Mouse (Mus musculus): Measurements from ENCODE around the gene Cpt1a. TPM values are rescaled to one million over a fixed set of nuclear protein-coding genes. Genes with fewer than 3 reads are reported as not detected.

Cpt1a gene
- polyA plus RNA-seq, 1 experiment from 2014 or later, result 46.4 TPM

DNA sequence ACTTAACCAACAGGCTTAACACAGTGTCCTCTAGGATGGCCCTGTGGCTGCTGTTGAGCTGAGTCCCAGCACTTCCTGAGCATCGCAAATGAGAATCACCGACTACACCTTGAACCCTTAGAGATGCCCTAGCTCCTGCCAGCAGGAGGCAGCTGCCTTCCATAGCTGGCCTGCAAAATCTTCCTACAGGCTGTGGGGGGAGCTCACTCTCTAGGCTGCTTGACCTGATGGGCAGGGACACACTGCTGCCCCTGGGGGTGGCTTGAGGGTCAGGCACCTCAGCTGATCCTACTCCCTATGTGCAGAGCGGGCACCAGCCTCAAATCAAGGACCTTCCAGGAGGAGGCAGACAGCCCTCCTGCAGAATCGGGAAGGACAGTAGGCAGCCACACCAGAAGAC lies 35.5 kb downstream of the Cpt1a start:
- ATAC-seq (ENCODE audit: low FRiP score, low TSS enrichment), result no peak
- Histone ChIP-seq H3K4me1 (ENCODE audit: insufficient read depth, low read length) (no peaks in the 10 kb centered on the region), H3K27me3 (ENCODE audit: insufficient read depth, low read length) (no peaks in the 10 kb centered on the region), H3K4me3 (ENCODE audit: low read length) (no peak overlapping the region), H3K9ac (replicated peaks; ENCODE audit: low read length) (no peak overlapping the region), H3K36me3 (ENCODE audit: insufficient read depth, low read length) (peaks cover 22% of the 10 kb centered on the region), H3K9me3 (ENCODE audit: low read length) (no peaks in the 10 kb centered on the region), H3K27ac (ENCODE audit: low read length) (no peak overlapping the region), H3K4me2 (replicated peaks; ENCODE audit: low read depth, low read length) (no peak overlapping the region)
- 69% methylated on average over 4 of the region's 4 CpGs for WGBS

DNA sequence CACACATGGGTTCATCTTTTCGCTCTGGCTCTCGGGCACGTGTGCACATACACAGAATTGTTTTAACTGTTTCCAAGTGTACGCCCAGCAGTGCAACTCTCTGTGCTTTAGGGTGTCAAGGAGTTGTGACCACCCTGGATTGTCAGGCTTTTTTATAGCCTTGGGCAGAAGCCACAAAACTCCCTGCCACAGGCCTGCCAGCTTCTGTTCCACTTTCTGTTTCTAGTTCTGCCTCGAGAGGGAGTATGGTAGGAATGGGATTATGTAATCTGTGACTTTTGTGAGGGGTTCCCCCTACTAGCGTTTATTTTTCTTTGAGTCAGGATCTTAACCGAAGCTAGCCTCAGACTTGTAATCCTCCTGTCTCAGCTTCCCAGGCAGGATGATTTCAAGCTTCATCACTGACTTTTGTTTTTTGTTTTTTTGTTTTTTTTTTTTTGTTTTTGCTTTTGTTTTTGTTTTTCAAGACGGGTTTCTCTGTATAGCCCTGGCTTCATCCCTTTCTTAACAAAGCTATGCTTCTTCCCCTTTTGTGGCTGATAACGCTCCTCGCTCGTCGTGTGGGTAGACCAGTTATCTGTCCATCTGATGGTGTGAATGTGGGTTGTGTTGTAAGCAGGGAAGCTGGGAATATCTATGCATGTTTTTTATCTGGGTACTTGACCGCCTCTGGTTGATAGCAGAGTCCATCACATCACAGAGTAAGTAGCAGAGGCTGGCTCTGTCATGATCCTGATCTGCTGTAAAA lies 37.9 kb downstream of the Cpt1a start:
- H3K9me3 ChIP-seq (ENCODE audit: low read length), result peaks cover 4% of the 10 kb centered on the region
- H3K27ac ChIP-seq (ENCODE audit: low read length), result no peak overlapping the region
- 85% methylated on average over 13 of the region's 13 CpGs for WGBS
- no peak overlapping the region for H3K9ac ChIP-seq (replicated peaks; ENCODE audit: low read length)
- no peak overlapping the region for H3K4me2 ChIP-seq (replicated peaks; ENCODE audit: low read depth, low read length)
- H3K4me3 ChIP-seq (ENCODE audit: low read length), result no peak overlapping the region
- no peak for ATAC-seq (ENCODE audit: low FRiP score, low TSS enrichment)
- H3K36me3 ChIP-seq (ENCODE audit: insufficient read depth, low read length), result peaks cover 33% of the 10 kb centered on the region
- no peaks in the 10 kb centered on the region for H3K27me3 ChIP-seq (ENCODE audit: insufficient read depth, low read length)
- no peaks in the 10 kb centered on the region for H3K4me1 ChIP-seq (ENCODE audit: insufficient read depth, low read length)

DNA sequence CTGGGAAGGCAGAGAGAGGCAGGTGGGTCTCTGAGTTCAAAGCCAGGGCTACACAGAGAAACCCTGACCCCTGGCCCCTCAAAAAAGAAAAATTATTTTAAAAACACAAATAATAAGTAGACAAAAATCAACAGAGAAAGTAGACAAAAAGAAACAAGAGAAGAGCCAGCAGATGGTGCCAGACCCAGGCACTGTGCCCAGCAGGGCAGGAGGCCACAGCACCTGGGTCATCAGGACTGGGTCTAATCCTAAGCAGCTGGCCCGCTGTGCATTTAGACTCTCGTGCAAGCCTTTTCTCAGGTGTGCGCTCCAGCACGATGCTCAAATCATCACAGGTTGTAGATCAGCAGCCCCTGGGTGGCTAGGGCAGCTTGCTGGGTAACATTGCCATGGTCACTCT lies 41.4 kb downstream of the Cpt1a start:
- Histone ChIP-seq H3K9me3 (ENCODE audit: low read length) (peaks cover 4% of the 10 kb centered on the region), H3K36me3 (ENCODE audit: insufficient read depth, low read length) (peaks cover 50% of the 10 kb centered on the region), H3K4me1 (ENCODE audit: insufficient read depth, low read length) (no peaks in the 10 kb centered on the region), H3K4me2 (replicated peaks; ENCODE audit: low read depth, low read length) (no peak overlapping the region), H3K27me3 (ENCODE audit: insufficient read depth, low read length) (no peaks in the 10 kb centered on the region), H3K4me3 (ENCODE audit: low read length) (no peak overlapping the region), H3K9ac (replicated peaks; ENCODE audit: low read length) (no peak overlapping the region), H3K27ac (ENCODE audit: low read length) (no peak overlapping the region)
- 92% methylated on average over 4 of the region's 4 CpGs for WGBS
- no peak for ATAC-seq (ENCODE audit: low FRiP score, low TSS enrichment)

DNA sequence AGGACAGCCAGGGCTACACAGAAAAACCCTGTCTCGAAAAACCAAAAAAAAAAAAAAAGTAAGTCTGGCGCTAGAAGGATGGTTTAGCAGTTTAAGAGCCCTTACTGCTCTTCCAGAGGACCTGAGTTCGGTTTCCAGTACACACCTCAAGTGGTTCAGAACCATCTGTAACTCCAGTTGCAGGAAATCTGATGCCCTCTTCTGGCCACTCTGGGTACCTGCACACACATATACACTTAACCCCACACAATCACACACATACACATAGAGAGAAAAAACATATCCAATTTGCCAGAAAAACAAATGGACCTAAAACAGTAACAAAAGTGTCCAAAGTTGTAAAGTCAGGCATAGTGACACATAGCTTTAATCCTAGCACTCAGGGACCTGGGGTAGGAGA lies 43.0 kb downstream of the Cpt1a start:
- H3K4me1 ChIP-seq (ENCODE audit: insufficient read depth, low read length), result no peaks in the 10 kb centered on the region
- WGBS, result 93% methylated on average over 3 of the region's 3 CpGs

DNA sequence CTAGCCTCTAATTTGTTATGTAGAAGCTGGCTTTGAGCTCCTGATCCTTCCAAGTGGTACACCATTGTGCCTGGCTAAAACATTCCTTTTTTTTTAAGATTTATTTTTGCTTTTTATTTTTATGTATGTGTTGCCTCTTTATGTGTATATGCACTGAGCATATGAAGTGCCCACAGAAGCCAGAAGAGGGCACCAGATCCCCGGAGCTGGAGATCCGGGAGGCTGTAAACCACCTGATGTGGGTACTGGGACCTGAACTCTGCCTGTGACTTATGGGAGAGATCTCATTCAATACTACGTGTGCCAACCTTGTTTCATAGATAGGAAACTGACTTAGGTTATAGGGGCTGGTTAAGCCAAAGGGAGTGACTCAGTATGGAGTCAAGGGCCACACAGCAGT lies 46.1 kb downstream of the Cpt1a start:
- ATAC-seq (ENCODE audit: low FRiP score, low TSS enrichment), result no peak
- no peak overlapping the region for H3K4me2 ChIP-seq (replicated peaks; ENCODE audit: low read depth, low read length)
- no peaks in the 10 kb centered on the region for H3K4me1 ChIP-seq (ENCODE audit: insufficient read depth, low read length)
- H3K4me3 ChIP-seq (ENCODE audit: low read length), result no peak overlapping the region
- peaks cover 55% of the 10 kb centered on the region for H3K36me3 ChIP-seq (ENCODE audit: insufficient read depth, low read length)
- 92% methylated on average over 3 of the region's 3 CpGs for WGBS
- H3K27me3 ChIP-seq (ENCODE audit: insufficient read depth, low read length), result no peaks in the 10 kb centered on the region
- no peak overlapping the region for H3K27ac ChIP-seq (ENCODE audit: low read length)
- H3K9me3 ChIP-seq (ENCODE audit: low read length), result peaks cover 4% of the 10 kb centered on the region
- no peak overlapping the region for H3K9ac ChIP-seq (replicated peaks; ENCODE audit: low read length)

More for the DNA sequence above, 43.0 kb downstream of the Cpt1a start:
- peaks cover 51% of the 10 kb centered on the region for H3K36me3 ChIP-seq (ENCODE audit: insufficient read depth, low read length)
- H3K4me3 ChIP-seq (ENCODE audit: low read length), result no peak overlapping the region
- no peak for ATAC-seq (ENCODE audit: low FRiP score, low TSS enrichment)
- H3K9ac ChIP-seq (replicated peaks; ENCODE audit: low read length), result no peak overlapping the region
- no peak overlapping the region for H3K4me2 ChIP-seq (replicated peaks; ENCODE audit: low read depth, low read length)
- peaks cover 4% of the 10 kb centered on the region for H3K9me3 ChIP-seq (ENCODE audit: low read length)
- H3K27ac ChIP-seq (ENCODE audit: low read length), result no peak overlapping the region
- no peaks in the 10 kb centered on the region for H3K27me3 ChIP-seq (ENCODE audit: insufficient read depth, low read length)

DNA sequence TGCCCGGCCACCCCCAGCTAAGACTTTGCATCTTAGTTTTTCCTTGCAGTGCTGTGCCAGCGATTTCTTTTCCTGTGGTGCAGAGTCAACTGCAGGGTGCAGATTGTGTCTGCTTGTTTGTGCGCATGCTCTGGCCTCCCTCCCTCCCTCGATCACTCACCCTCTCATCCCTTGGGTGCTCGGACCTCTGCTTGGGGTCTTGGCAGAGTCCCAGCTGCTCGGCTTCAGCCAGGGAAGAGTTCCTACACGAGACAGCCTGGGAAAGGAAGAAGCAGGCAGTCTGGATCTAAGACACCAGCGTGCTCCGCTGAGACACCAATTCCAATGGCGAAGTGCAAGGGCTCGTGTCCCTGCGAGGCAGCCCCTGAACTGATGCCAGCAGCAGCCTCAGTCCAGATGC lies 51.2 kb downstream of the Cpt1a start:
- Histone ChIP-seq H3K27ac (ENCODE audit: low read length) (no peak overlapping the region), H3K36me3 (ENCODE audit: insufficient read depth, low read length) (peaks cover 39% of the 10 kb centered on the region), H3K9me3 (ENCODE audit: low read length) (no peaks in the 10 kb centered on the region), H3K9ac (replicated peaks; ENCODE audit: low read length) (no peak overlapping the region), H3K27me3 (ENCODE audit: insufficient read depth, low read length) (no peaks in the 10 kb centered on the region), H3K4me1 (ENCODE audit: insufficient read depth, low read length) (no peaks in the 10 kb centered on the region), H3K4me3 (ENCODE audit: low read length) (no peak overlapping the region), H3K4me2 (replicated peaks; ENCODE audit: low read depth, low read length) (no peak overlapping the region)
- 62% methylated on average over 12 of the region's 12 CpGs for WGBS
- ATAC-seq (ENCODE audit: low FRiP score, low TSS enrichment), result no peak

DNA sequence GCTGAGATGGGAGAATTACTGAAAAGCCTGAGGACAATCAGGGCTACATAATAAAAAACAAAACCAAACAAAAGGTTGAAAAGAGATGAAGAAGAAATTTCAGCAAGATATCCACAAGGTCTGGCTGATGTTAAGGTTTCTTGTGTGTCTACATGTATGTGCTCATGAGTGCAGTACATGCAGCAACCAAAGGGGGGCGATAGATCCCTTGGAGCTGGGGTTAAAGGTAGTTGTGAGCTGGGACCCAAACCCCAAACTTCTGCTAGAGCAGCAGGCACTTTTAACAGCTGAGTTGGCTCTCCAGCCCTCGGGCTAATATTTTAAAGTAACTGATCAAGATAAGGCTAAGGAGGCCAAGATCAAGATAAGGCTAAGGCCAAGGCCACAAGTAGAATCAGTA lies 51.9 kb downstream of the Cpt1a start:
- H3K27ac ChIP-seq (ENCODE audit: low read length), result no peak overlapping the region
- 55% methylated on average over 2 of the region's 2 CpGs for WGBS
- no peak for ATAC-seq (ENCODE audit: low FRiP score, low TSS enrichment)
- peaks cover 40% of the 10 kb centered on the region for H3K36me3 ChIP-seq (ENCODE audit: insufficient read depth, low read length)
- no peaks in the 10 kb centered on the region for H3K27me3 ChIP-seq (ENCODE audit: insufficient read depth, low read length)
- H3K4me3 ChIP-seq (ENCODE audit: low read length), result no peak overlapping the region
- H3K4me2 ChIP-seq (replicated peaks; ENCODE audit: low read depth, low read length), result no peak overlapping the region
- no peak overlapping the region for H3K9ac ChIP-seq (replicated peaks; ENCODE audit: low read length)
- H3K9me3 ChIP-seq (ENCODE audit: low read length), result no peaks in the 10 kb centered on the region
- H3K4me1 ChIP-seq (ENCODE audit: insufficient read depth, low read length), result no peaks in the 10 kb centered on the region

DNA sequence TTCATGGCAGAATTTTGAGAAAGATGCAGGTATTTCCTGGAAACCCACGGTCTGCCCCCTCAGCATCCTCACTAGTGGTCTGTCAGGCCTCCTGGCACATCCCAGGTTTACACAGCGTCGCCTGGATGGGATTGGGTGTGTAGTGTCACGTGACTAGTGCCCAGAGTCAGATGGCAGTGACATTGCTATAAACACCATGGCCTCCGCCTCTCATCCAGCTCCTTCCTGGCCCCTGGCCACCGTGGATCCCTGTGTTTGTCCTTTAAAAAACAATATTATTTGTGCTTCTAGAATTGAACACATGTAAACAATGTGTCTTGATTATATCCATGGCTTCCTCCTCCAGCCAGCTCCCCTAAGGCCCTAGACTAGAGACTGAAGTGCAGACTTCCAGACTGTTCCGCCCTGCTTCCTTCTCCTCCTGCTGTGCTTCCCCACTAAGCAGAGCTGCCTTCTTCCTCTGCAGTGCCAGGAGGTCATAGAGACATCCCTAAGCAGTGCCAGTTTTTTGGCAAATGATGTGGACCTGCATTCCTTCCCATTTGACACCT lies 53.9 kb downstream of the Cpt1a start:
- ATAC-seq (ENCODE audit: low FRiP score, low TSS enrichment), result no peak
- no peaks in the 10 kb centered on the region for H3K9me3 ChIP-seq (ENCODE audit: low read length)
- H3K4me1 ChIP-seq (ENCODE audit: insufficient read depth, low read length), result no peaks in the 10 kb centered on the region
- peaks cover 47% of the 10 kb centered on the region for H3K36me3 ChIP-seq (ENCODE audit: insufficient read depth, low read length)
- WGBS, result 59% methylated on average over 7 of the region's 7 CpGs
- H3K27me3 ChIP-seq (ENCODE audit: insufficient read depth, low read length), result no peaks in the 10 kb centered on the region
- no peak overlapping the region for H3K4me3 ChIP-seq (ENCODE audit: low read length)
- H3K27ac ChIP-seq (ENCODE audit: low read length), result no peak overlapping the region
- no peak overlapping the region for H3K4me2 ChIP-seq (replicated peaks; ENCODE audit: low read depth, low read length)
- no peak overlapping the region for H3K9ac ChIP-seq (replicated peaks; ENCODE audit: low read length)

DNA sequence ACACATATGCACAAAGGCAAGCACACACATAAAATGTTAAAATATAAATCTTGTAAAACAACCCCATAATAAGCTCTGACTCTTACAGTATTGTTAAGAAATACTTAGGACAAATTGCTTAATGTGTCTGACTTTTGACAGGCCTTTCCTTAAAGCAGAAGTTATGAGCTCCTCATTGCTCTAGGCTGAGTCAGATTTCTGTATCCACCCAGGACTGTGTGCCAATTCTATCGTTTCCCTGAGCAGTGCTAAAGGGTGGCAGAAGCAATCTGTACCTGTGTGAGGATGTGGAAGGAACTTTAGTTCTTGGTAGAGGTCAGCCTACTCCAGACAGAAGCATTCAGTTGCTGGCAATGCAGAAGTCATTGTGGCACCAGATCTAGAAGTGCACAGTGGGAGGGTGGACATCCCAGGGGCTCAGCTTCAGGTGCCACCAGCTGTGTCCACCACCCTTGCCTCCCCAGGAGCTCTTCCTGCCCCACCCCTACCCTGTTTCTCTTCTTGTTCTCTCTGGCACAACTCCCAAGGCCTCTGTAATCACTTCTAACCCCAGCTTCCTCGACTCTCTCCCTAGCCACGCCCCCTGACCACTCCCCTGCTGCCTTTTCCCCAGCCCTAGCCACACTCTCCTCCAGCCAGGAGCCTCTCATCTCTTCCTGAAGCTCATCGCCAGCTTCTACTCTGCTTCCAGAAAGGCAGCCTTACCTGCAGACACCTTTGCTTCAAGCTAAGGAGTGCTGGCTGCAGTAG lies 55.0 kb downstream of the Cpt1a start:
- Histone ChIP-seq H3K36me3 (ENCODE audit: insufficient read depth, low read length) (peaks cover 45% of the 10 kb centered on the region), H3K9me3 (ENCODE audit: low read length) (no peaks in the 10 kb centered on the region), H3K9ac (replicated peaks; ENCODE audit: low read length) (no peak overlapping the region), H3K27ac (ENCODE audit: low read length) (no peak overlapping the region), H3K4me2 (replicated peaks; ENCODE audit: low read depth, low read length) (no peak overlapping the region), H3K4me3 (ENCODE audit: low read length) (no peak overlapping the region), H3K4me1 (ENCODE audit: insufficient read depth, low read length) (no peaks in the 10 kb centered on the region), H3K27me3 (ENCODE audit: insufficient read depth, low read length) (no peaks in the 10 kb centered on the region)
- WGBS, result 28% methylated on average over 4 of the region's 4 CpGs
- ATAC-seq (ENCODE audit: low FRiP score, low TSS enrichment), result no peak

DNA sequence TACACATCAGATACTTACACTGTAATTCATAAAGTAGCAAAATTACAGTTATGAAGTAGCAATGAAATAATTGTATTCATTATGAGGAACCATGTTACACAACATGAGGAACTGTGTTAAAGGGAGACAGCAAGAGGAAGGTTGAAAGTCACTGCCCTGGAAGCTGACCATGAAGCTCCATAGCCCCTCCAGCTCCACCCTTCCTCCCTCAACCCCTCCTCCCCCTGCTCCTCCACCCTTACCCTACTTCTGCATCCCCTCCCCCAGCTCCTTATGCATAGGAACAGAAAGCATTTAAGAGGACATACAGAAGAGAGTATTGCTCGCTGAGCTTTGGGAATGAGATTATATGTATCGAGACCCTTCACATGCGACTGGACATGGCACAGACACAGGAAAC lies 56.5 kb downstream of the Cpt1a start:
- peaks cover 42% of the 10 kb centered on the region for H3K36me3 ChIP-seq (ENCODE audit: insufficient read depth, low read length)
- H3K27me3 ChIP-seq (ENCODE audit: insufficient read depth, low read length), result no peaks in the 10 kb centered on the region
- no peak overlapping the region for H3K4me2 ChIP-seq (replicated peaks; ENCODE audit: low read depth, low read length)
- no peaks in the 10 kb centered on the region for H3K4me1 ChIP-seq (ENCODE audit: insufficient read depth, low read length)
- no peak for ATAC-seq (ENCODE audit: low FRiP score, low TSS enrichment)
- H3K27ac ChIP-seq (ENCODE audit: low read length), result no peak overlapping the region
- no peak overlapping the region for H3K4me3 ChIP-seq (ENCODE audit: low read length)
- WGBS, result 89% methylated on average over 3 of the region's 3 CpGs
- no peaks in the 10 kb centered on the region for H3K9me3 ChIP-seq (ENCODE audit: low read length)
- H3K9ac ChIP-seq (replicated peaks; ENCODE audit: low read length), result no peak overlapping the region
